ENCODE assay signal across 18 mouse cellular contexts in genomic region chr3:153761171-153761570, GRCm38 (mm10). TPM values are rescaled to one million over a fixed set of nuclear protein-coding genes. Genes with fewer than 3 reads are reported as not detected.
DNase-seq lines count a peak whose midpoint lies in the region; ATAC-seq and TF ChIP-seq lines count a peak whose summit lies in the region.
"Had no signal": no experiment of that assay in that cellular context is flagged by ENCODE, and none has a peak within 500 bp of the region (broad histone marks: within the 10 kb centered on the region; RNA-seq: fewer than 3 reads in every experiment).

No protein-coding gene starts in this region.

- H3K9ac ChIP-seq in heart, embryonic 11.5 days (ENCODE audit: low read depth, low read length), result no peak overlapping the region
- no peak overlapping the region for H3K9ac ChIP-seq in kidney, embryonic 15.5 days
- H3K9ac ChIP-seq: forebrain, embryonic 13.5 days; forebrain, postnatal 0 days; hindbrain, embryonic 14.5 days had no signal

- TF ChIP-seq CTCF in Patski (IDR thresholded peaks at IDR 0.05), result no peak

- H3K36me3 ChIP-seq in heart, embryonic 10.5 days, result no peaks in the 10 kb centered on the region
- H3K36me3 ChIP-seq in heart, embryonic 11.5 days (ENCODE audit: control insufficient read depth, insufficient read depth, low read length), result no peaks in the 10 kb centered on the region
- no peaks in the 10 kb centered on the region for H3K36me3 ChIP-seq in kidney, embryonic 15.5 days
- H3K36me3 ChIP-seq: embryonic facial prominence, embryonic 10.5 days; hindbrain, embryonic 10.5 days had no signal

- CTCF ChIA-PET in Patski (lab: Charles Lee), result interaction anchor here (1.3 kb wide), 1 partner anchor 9 kb away, joined by 3 read pairs; no protein-coding TSS in a partner anchor

- no peaks in the 10 kb centered on the region for H3K9me3 ChIP-seq in heart, embryonic 10.5 days
- no peaks in the 10 kb centered on the region for H3K9me3 ChIP-seq in heart, embryonic 11.5 days (replicated peaks; ENCODE audit: control insufficient read depth, low read length)
- H3K9me3 ChIP-seq in kidney, embryonic 15.5 days (replicated peaks), result no peaks in the 10 kb centered on the region
- H3K9me3 ChIP-seq: embryonic facial prominence, embryonic 10.5 days; forebrain, embryonic 13.5 days; hindbrain, embryonic 10.5 days had no signal

- H3K27ac ChIP-seq in heart, embryonic 10.5 days, result peak overlapping the region; percentile 47; the same call in 1 of the 2 replicates
- H3K27ac ChIP-seq in heart, embryonic 11.5 days (ENCODE audit: low read depth, low read length), result no peak overlapping the region
- H3K27ac ChIP-seq in kidney, embryonic 15.5 days, result peak overlapping the region; percentile 54; the same call in 1 of the 2 replicates
- H3K27ac ChIP-seq: embryonic facial prominence, embryonic 10.5 days; forebrain, embryonic 13.5 days; hindbrain, embryonic 10.5 days; hindbrain, embryonic 14.5 days had no signal

- H3K4me3 ChIP-seq in heart, embryonic 10.5 days, result no peak overlapping the region
- no peak overlapping the region for H3K4me3 ChIP-seq in heart, embryonic 11.5 days (ENCODE audit: low read depth, low read length)
- no peak overlapping the region for H3K4me3 ChIP-seq in kidney, embryonic 15.5 days (replicated peaks)
- H3K4me3 ChIP-seq: embryonic facial prominence, embryonic 10.5 days; forebrain, embryonic 13.5 days; hindbrain, embryonic 10.5 days had no signal

- peaks cover 28% of the 10 kb centered on the region for H3K4me1 ChIP-seq in heart, embryonic 10.5 days
- H3K4me1 ChIP-seq in heart, embryonic 11.5 days (ENCODE audit: control insufficient read depth, insufficient read depth, low read length), result 0 out of 2 replicates have a peak, but pooled peaks cover 5% of the 10 kb centered on the region
- peaks cover 57% of the 10 kb centered on the region for H3K4me1 ChIP-seq in kidney, embryonic 15.5 days
- H3K4me1 ChIP-seq: forebrain, embryonic 13.5 days had no signal

- H3K27me3 ChIP-seq in heart, embryonic 10.5 days (ENCODE audit: insufficient read depth, poor library complexity, severe bottlenecking), result no peaks in the 10 kb centered on the region
- no peaks in the 10 kb centered on the region for H3K27me3 ChIP-seq in heart, embryonic 11.5 days (ENCODE audit: control insufficient read depth, insufficient read depth, low read length)
- no peaks in the 10 kb centered on the region for H3K27me3 ChIP-seq in kidney, embryonic 15.5 days
- H3K27me3 ChIP-seq in Patski, result no peaks in the 10 kb centered on the region
- H3K27me3 ChIP-seq: forebrain, embryonic 13.5 days had no signal

- H3K4me2 ChIP-seq in heart, embryonic 11.5 days, result no peak overlapping the region
- peak overlapping the region; percentile 30 for H3K4me2 ChIP-seq in kidney, embryonic 15.5 days
- H3K4me2 ChIP-seq: forebrain, embryonic 13.5 days; hindbrain, embryonic 14.5 days had no signal

- WGBS in heart, embryonic 10.5 days, result 85% methylated on average over 17 of the region's 17 CpGs
- WGBS in heart, embryonic 11.5 days (ENCODE audit: insufficient replicate concordance), result 81% methylated on average over 17 of the region's 17 CpGs
- 49% methylated on average over 17 of the region's 17 CpGs for WGBS in kidney, embryonic 15.5 days

- no peak for DNase-seq in heart, embryonic 10.5 days (ENCODE audit: low spot score)
- no peak for DNase-seq in kidney, adult 18-20 months
- peak; percentile 67 for DNase-seq in Patski (ENCODE audit: low read depth, low spot score)
- DNase-seq in kidney, postnatal 4 days, result peak; percentile 25 to 45
- no peak for DNase-seq in lung, postnatal 36 days
- DNase-seq: adrenal gland, postnatal 14 days; cerebellum, adult 11-12 months; cerebellum, adult 9-10 months; forebrain, postnatal 0 days; gastrocnemius, postnatal 25 days had no signal

- ATAC-seq in heart, embryonic 11.5 days (replicated peaks; ENCODE audit: insufficient number of reproducible peaks, low FRiP score, low TSS enrichment), result no peak
- ATAC-seq in kidney, embryonic 15.5 days (replicated peaks; ENCODE audit: low FRiP score), result peak; percentile 46
- ATAC-seq in Patski, result peak; percentile 81
- ATAC-seq: activated CD4-positive, CD25-positive, alpha-beta regulatory T cell, adult 4 months; forebrain, embryonic 13.5 days; forebrain, postnatal 0 days had no signal

- in situ Hi-C loops in Patski (cut with MboI; ENCODE audit: low pct_unique_long_range_greater_than_20kb), result no loop called here

- POLR2A ChIA-PET in Patski (lab: Charles Lee), result interaction anchor here (0.6 kb wide), 1 partner anchor 16 kb away, joined by 6 read pairs; no protein-coding TSS in a partner anchor

RNA-seq across cellular contexts. Expression of gene St6galnac3, which starts 36.2 kb away (rescaled TPM):
- polyA plus RNA-seq in heart, embryonic 10.5 days (2016; fragmentation: Nextera tagmentation; extraction: Ambion mirVana), result 26.7 and 38.4 TPM in 2 replicates
- 29.6 and 33.6 TPM in 2 replicates for polyA plus RNA-seq in heart, embryonic 11.5 days (2014; fragmentation: Nextera tagmentation; extraction: Ambion mirVana)
- 65.2 and 65.5 TPM in 2 replicates for polyA plus RNA-seq in kidney, embryonic 15.5 days (2015; fragmentation: Nextera tagmentation; extraction: Ambion mirVana)
- polyA plus RNA-seq in Patski (2021), result 12.2 TPM
- polyA plus RNA-seq: C2C12 had no signal

Comparison
In these comparisons a context has a peak if more than half of its experiments do, and no peak if none do; other contexts are left out.
1. DNase-seq: peak in Patski (single experiment) and kidney, postnatal 4 days (2 of 2); none in heart, embryonic 10.5 days (single experiment), kidney, adult 18-20 months (single experiment) and lung, postnatal 36 days (single experiment).